Mouse (Mus musculus): ENCODE data around the gene Hadh. TPM values are rescaled to one million over a fixed set of nuclear protein-coding genes. Genes with fewer than 3 reads are reported as not detected.
A peak's percentile ranks its signal among the peaks of the same experiment; 100 is the strongest.

Gene Hadh
- total RNA-seq, 2 experiments from 2014 or later, result 734 to 810 TPM

- peak; percentile 74 to 82 for DNase-seq
- intact Hi-C loops (cut with DNase I), result loop anchor here (1.0 to 5.0 kb wide), 4 partner anchors 351 to 523 kb away; no protein-coding TSS in a partner anchor
These were observed 33.9 kb downstream of the Hadh start for GRCm38 (mm10) chr3:131237785-131238633.

- DNase-seq, result no peak
- intact Hi-C loops (cut with DNase I), result loop anchor here (1.0 to 5.0 kb wide), 3 partner anchors 350 to 477 kb away; no protein-coding TSS in a partner anchor
These were observed 34.8 kb downstream of the Hadh start for GRCm38 (mm10) chr3:131237061-131237460.

- intact Hi-C loops (cut with DNase I), result no loop called here
- no peak for DNase-seq
These were observed 43.8 kb downstream of the Hadh start for GRCm38 (mm10) chr3:131228083-131228482.

GRCm38 (mm10) chr3:131218636-131219390 lies 53.1 kb downstream of the Hadh start:
- intact Hi-C loops (cut with DNase I), result no loop called here

GRCm38 (mm10) chr3:131214841-131215240 lies 57.1 kb downstream of the Hadh start:
- peak; percentile 15 to 44 for DNase-seq
- intact Hi-C loops (cut with DNase I), result no loop called here

More at GRCm38 (mm10) chr3:131218636-131219390, 53.1 kb downstream of the Hadh start:
- no peak for DNase-seq

GRCm38 (mm10) chr3:131214060-131214658 lies 57.7 kb downstream of the Hadh start:
- DNase-seq, result no peak
- intact Hi-C loops (cut with DNase I), result no loop called here

GRCm38 (mm10) chr3:131212200-131212599 lies 59.7 kb downstream of the Hadh start:
- DNase-seq, result no peak
- intact Hi-C loops (cut with DNase I), result no loop called here

GRCm38 (mm10) chr3:131208265-131208891 lies 63.5 kb downstream of the Hadh start:
- intact Hi-C loops (cut with DNase I), result no loop called here
- DNase-seq, result no peak

GRCm38 (mm10) chr3:131207846-131208245 lies 64.1 kb downstream of the Hadh start:
- intact Hi-C loops (cut with DNase I), result no loop called here
- DNase-seq, result no peak

GRCm38 (mm10) chr3:131202311-131202710 lies 69.6 kb downstream of the Hadh start:
- DNase-seq, result no peak
- intact Hi-C loops (cut with DNase I), result no loop called here

GRCm38 (mm10) chr3:131199590-131200288 lies 72.2 kb downstream of the Hadh start:
- intact Hi-C loops (cut with DNase I), result no loop called here
- no peak for DNase-seq

- intact Hi-C loops (cut with DNase I), result no loop called here
- no peak for DNase-seq
These were observed 72.9 kb downstream of the Hadh start for GRCm38 (mm10) chr3:131198991-131199390.

- no peak for DNase-seq
- intact Hi-C loops (cut with DNase I), result no loop called here
These were observed 75.3 kb downstream of the Hadh start for GRCm38 (mm10) chr3:131196507-131197019.

- DNase-seq, result no peak
- intact Hi-C loops (cut with DNase I), result no loop called here
These were observed 75.9 kb downstream of the Hadh start for GRCm38 (mm10) chr3:131196050-131196449.

- DNase-seq, result no peak
These were observed 80.4 kb downstream of the Hadh start for GRCm38 (mm10) chr3:131191454-131191853.

GRCm38 (mm10) chr3:131190671-131191367 lies 81.1 kb downstream of the Hadh start:
- no peak for DNase-seq
- intact Hi-C loops (cut with DNase I), result no loop called here

More at GRCm38 (mm10) chr3:131191454-131191853, 80.4 kb downstream of the Hadh start:
- intact Hi-C loops (cut with DNase I), result no loop called here

GRCm38 (mm10) chr3:131190239-131190638 lies 81.7 kb downstream of the Hadh start:
- no peak for DNase-seq
- intact Hi-C loops (cut with DNase I), result no loop called here

- intact Hi-C loops (cut with DNase I), result no loop called here
- DNase-seq, result no peak
These were observed 85.7 kb downstream of the Hadh start for GRCm38 (mm10) chr3:131186193-131186592.
